Mouse (Mus musculus) liver, embryonic 14.5 days (tissue): ENCODE data around the gene Olfr91. TPM values are rescaled to one million over a fixed set of nuclear protein-coding genes. Genes with fewer than 3 reads are reported as not detected.

Source experiments
- ATAC-seq: fragments of 200-750 bp; cut with Nextera tagmentation; 2 replicates; pipeline ENCODE4 v1.8.0; 2017; ENCODE audit warnings: moderate number of reproducible peaks, mild to moderate bottlenecking, moderate library complexity; ENCODE audit not compliant: insufficient read depth
- DNase-seq, 3 experiments: peaks; one replicate each; pipeline ENCODE4 v3.0.0-alpha.2; 2012 to 2013; ENCODE audit warnings: low read depth in 3 of 3, low spot score in 3 of 3
- H3K27ac ChIP-seq: fragments of 300-500 bp; sonication (generic); 2 replicates; pipeline ENCODE4 v1.5.1; 2014; ENCODE audit warnings: moderate library complexity, mild to moderate bottlenecking, control low read depth, inconsistent platforms
- H3K27me3 ChIP-seq: fragments of 300-500 bp; sonication (generic); 2 replicates; pipeline ENCODE4 v1.6.1; 2014; ENCODE audit warnings: mild to moderate bottlenecking, low read length, moderate library complexity; ENCODE audit not compliant: control insufficient read depth, insufficient read depth
- H3K36me3 ChIP-seq: fragments of 300-500 bp; sonication (generic); replicated peaks from 2 replicates; pipeline ENCODE4 v1.6.1; 2014; ENCODE audit warnings: low read depth; ENCODE audit not compliant: control insufficient read depth, insufficient read depth
- H3K4me1 ChIP-seq, 2 experiments: fragments of 200-500 bp in 1 of 2; fragments of 300-500 bp in 1 of 2; sonication (generic) in 1 of 2; replicated peaks; 2 replicates each; pipeline ENCODE4 v1.6.1; 2012 to 2014; ENCODE audit warnings: antibody characterized with exemption in 1 of 2, inconsistent platforms in 1 of 2, low read length in 1 of 2; ENCODE audit not compliant: control insufficient read depth in 2 of 2, insufficient read depth in 2 of 2
- H3K4me2 ChIP-seq: fragments of 300-500 bp; sonication (generic); 2 replicates; pipeline ENCODE4 v1.6.1; 2014; ENCODE audit warnings: low read depth, mild to moderate bottlenecking, control low read depth, moderate library complexity
- H3K4me3 ChIP-seq, 2 experiments: fragments of 200-500 bp in 1 of 2; fragments of 300-500 bp in 1 of 2; sonication (generic) in 1 of 2; 2 replicates each; pipeline ENCODE4 v1.5.1; 2012 to 2014; ENCODE audit warnings: low read depth in 2 of 2, low read length in 2 of 2, mild to moderate bottlenecking in 2 of 2, control low read depth in 1 of 2, inconsistent platforms in 1 of 2, moderate library complexity in 1 of 2; ENCODE audit not compliant: insufficient read depth in 1 of 2
- H3K9ac ChIP-seq: fragments of 300-500 bp; sonication (generic); replicated peaks from 2 replicates; pipeline ENCODE4 v1.6.1; 2014; ENCODE audit warnings: mild to moderate bottlenecking, control low read depth, moderate library complexity
- H3K9me3 ChIP-seq: fragments of 300-500 bp; sonication (generic); 2 replicates; pipeline ENCODE4 v1.6.1; 2016; ENCODE audit warnings: low read length, mixed read lengths; ENCODE audit not compliant: control insufficient read depth
- CTCF ChIP-seq: IDR thresholded peaks from 2 replicates; pipeline ENCODE4 v1.5.1; 2016; ENCODE audit warnings: antibody characterized with exemption, low read depth, control low read depth
- EP300 ChIP-seq: IDR thresholded peaks from 2 replicates; pipeline ENCODE4 v1.6.1; 2016; ENCODE audit warnings: antibody characterized with exemption, low read depth
- WGBS: fragments of 180-500 bp; shearing (Covaris S2); extraction: QIAGEN DNeasy Blood & Tissue Kit; methylation state at CpG from one replicate; pipeline ENCODE4 v1.1.7; 2014; ENCODE audit not compliant: insufficient replicate concordance; 5-methylcytosine and 5-hydroxymethylcytosine counted together
- polyA plus RNA-seq, 2 experiments: library from polyadenylated mRNA; depleted of rRNA in 1 of 2; stranded (reverse) in 1 of 2; unstranded in 1 of 2; fragments of >200 nt; fragmentation: Nextera tagmentation in 1 of 2; extraction: Ambion mirVana in 1 of 2; gene quantifications; 2 replicates each; pipeline versions ENCODE4 v1.2.1 to v1.2.3; 2012 to 2014

The Olfr91 gene
- polyA plus RNA-seq, 2 experiments = not detected

GRCm38 (mm10) chr17:37063063-37063462, 35.0 kb downstream of the Olfr91 start:
- H3K9ac ChIP-seq = no peak overlapping the region
- WGBS = 63% methylated on average over 10 of the region's 10 CpGs
- H3K4me1 ChIP-seq = no peaks in the 10 kb centered on the region
- H3K36me3 ChIP-seq = no peaks in the 10 kb centered on the region
- no peak overlapping the region for H3K4me2 ChIP-seq
- DNase-seq = no peak
- H3K4me3 ChIP-seq = no peak overlapping the region
- H3K27me3 ChIP-seq = no peaks in the 10 kb centered on the region
- ATAC-seq = no peak
- H3K9me3 ChIP-seq = no peaks in the 10 kb centered on the region
- TF ChIP-seq EP300 (no peak), CTCF (no peak)
- no peak overlapping the region for H3K27ac ChIP-seq

- H3K9ac ChIP-seq = no peak overlapping the region
- H3K4me1 ChIP-seq = no peaks in the 10 kb centered on the region
- no peak for ATAC-seq
- H3K27ac ChIP-seq = no peak overlapping the region
- H3K4me3 ChIP-seq = no peak overlapping the region
- H3K27me3 ChIP-seq = no peaks in the 10 kb centered on the region
- no peaks in the 10 kb centered on the region for H3K9me3 ChIP-seq
- 66% methylated on average over 10 of the region's 10 CpGs for WGBS
- TF ChIP-seq CTCF = no peak
- no peak for TF ChIP-seq EP300
- H3K4me2 ChIP-seq = no peak overlapping the region
- DNase-seq = no peak
- H3K36me3 ChIP-seq = no peaks in the 10 kb centered on the region
Observed at GRCm38 (mm10) chr17:37062101-37062641, 35.9 kb downstream of the Olfr91 start.

- Histone ChIP-seq H3K27ac (no peak overlapping the region), H3K4me2 (no peak overlapping the region), H3K27me3 (no peaks in the 10 kb centered on the region), H3K4me3 (no peak overlapping the region), H3K36me3 (no peaks in the 10 kb centered on the region), H3K4me1 (no peaks in the 10 kb centered on the region), H3K9me3 (no peaks in the 10 kb centered on the region), H3K9ac (no peak overlapping the region)
- 57% methylated on average over 3 of the region's 3 CpGs for WGBS
- no peak for ATAC-seq
- DNase-seq = no peak
- TF ChIP-seq EP300 (no peak), CTCF (no peak)
Observed at GRCm38 (mm10) chr17:37061435-37061834, 36.6 kb downstream of the Olfr91 start.

GRCm38 (mm10) chr17:37056957-37057356, 41.1 kb downstream of the Olfr91 start:
- TF ChIP-seq CTCF (no peak), EP300 (no peak)
- ATAC-seq (no peak), DNase-seq (no peak)
- Histone ChIP-seq H3K36me3 (no peaks in the 10 kb centered on the region), H3K4me3 (no peak overlapping the region), H3K4me1 (no peaks in the 10 kb centered on the region), H3K27ac (no peak overlapping the region), H3K4me2 (no peak overlapping the region), H3K9ac (no peak overlapping the region), H3K27me3 (peaks cover 2% of the 10 kb centered on the region; the same call in 1 of the 2 replicates), H3K9me3 (no peaks in the 10 kb centered on the region)
- 67% methylated on average over 6 of the region's 6 CpGs for WGBS

GRCm38 (mm10) chr17:37051745-37052144, 46.3 kb downstream of the Olfr91 start:
- Histone ChIP-seq H3K36me3 (no peaks in the 10 kb centered on the region), H3K9ac (no peak overlapping the region), H3K27me3 (peaks cover 45% of the 10 kb centered on the region), H3K4me2 (no peak overlapping the region), H3K27ac (no peak overlapping the region), H3K4me3 (no peak overlapping the region), H3K9me3 (no peaks in the 10 kb centered on the region), H3K4me1 (0 out of 4 replicates have a peak, but pooled peaks cover 0 to 2% of the 10 kb centered on the region in 2 experiments)
- DNase-seq (no peak), ATAC-seq (no peak)
- 18% methylated on average over 4 of the region's 4 CpGs for WGBS
- TF ChIP-seq EP300 = no peak
- TF ChIP-seq CTCF = no peak
